Mouse (Mus musculus) cerebellum, adult 2 months (tissue): Measurements from ENCODE around the gene Tnfaip3.

Experiments
- CTCF ChIP-seq: fragments of 200-500 bp; IDR thresholded peaks from 2 replicates; pipeline ENCODE4 v1.5.1; 2011; ENCODE audit warnings: low read depth, mild to moderate bottlenecking, control low read depth, low read length, moderate library complexity, borderline replicate concordance; ENCODE audit not compliant: insufficient read depth
- POLR2A ChIP-seq: fragments of 200-500 bp; IDR thresholded peaks from 2 replicates; pipeline ENCODE4 v1.6.1; 2011; ENCODE audit warnings: low read length, control low read depth, borderline replicate concordance; ENCODE audit not compliant: insufficient read depth

GRCm38 (mm10) chr10:19063670-19064069, 48.2 kb upstream of the Tnfaip3 start:
- TF ChIP-seq CTCF (no peak), POLR2A (no peak)
